Mouse (Mus musculus): ENCODE data around the gene Slc9a2.
"Not testable (repeated sequence)": the region's sequence is repeated elsewhere in the genome, so short reads cannot be mapped to it uniquely, and the experiment has no call there.

The Slc9a2 gene

DNA sequence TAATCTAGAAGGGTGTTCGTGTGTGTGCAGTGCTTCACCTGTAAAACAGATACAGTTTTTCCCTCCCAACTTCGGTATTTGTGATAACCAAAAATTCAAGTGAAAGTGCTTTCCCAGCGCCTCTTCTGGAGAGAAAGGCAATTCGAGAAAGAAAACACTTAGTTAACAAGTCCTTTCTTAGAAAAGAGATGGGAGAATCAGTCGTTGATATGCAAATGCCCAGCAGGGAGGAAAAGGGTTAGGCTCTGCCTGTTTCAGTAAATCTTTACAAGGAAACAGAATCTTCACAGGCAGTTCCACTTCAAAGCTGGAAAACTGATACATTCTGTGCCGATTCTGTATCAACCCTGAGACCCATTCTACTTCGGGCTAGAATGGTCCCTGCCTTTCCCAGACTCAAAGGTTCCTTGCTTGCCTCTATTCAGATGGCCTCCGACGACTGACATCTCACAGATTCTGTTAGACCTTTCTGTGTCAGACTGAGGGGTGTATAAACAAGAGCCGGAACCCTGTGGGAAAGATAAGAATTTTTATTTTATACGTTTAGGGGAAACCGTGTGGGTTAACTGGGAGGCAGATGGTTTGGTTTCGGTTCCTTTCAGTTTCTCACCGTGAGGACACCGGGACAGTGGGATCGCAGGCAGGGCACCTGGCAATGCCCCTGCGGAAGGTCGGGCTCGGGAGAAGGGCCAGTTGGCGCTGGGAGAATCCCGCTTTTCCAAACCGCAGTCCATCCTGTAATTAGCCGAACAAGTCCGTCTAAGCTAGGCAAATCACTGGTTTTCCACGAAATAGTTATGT lies at the start of gene Slc9a2:
Gene Slc9a2 (plus strand): TSS at position 508 of the 801 bp plus-strand sequence.
- peak; percentile 3 for DNase-seq (ENCODE audit: low read depth, low spot score)

DNA sequence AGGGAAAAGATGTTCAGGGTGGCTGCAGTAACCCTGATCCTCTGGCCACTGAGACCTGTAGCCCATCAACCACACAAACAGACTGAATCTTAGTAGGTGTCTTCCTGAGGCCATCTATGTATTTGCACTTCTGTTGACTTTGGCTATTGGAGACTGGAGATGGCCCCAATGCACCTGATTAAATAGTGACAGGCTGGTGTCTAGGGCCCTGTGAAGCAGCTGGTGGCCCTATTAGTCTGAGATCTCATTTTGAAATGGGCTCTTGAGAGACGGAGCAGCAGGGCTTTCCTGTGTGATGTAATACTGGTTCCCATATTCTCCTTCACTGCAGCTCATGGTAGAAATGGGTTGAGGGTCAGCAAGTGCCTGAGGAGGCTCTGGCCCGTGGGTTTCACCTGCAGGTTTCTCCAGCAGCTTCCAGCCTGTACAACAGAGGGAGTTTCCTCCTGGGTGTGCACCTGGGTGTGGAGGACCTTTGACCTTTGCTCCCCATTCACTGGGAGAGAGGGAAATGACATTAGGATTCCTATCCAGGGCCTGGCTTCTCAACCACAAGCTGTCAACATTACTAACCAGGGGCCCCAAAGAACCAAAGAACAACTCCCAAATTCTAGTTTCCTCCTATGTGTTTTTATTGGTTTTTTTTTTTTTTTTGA lies 47.8 kb upstream of the Slc9a2 start:
- DNase-seq (ENCODE audit: low read depth, low spot score), result no peak

DNA sequence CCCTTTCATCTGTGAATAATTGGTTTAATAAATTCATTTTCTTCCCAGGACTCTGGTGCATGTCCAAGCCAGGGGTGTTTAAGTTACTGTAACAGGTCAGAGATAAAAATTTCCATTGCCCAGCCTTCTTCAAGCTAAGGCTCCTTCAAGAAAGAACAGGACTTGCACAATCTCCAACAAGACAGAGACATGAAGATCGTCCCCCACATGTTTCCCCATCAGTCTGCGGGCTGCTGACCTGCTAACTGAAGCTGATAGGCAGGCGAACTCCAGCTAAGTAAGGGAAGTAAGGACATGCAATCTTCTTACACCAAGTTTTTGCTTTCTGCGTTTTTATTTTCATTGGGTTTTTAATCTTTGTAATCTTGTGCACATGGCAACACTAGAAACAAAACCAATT lies 45.8 kb upstream of the Slc9a2 start:
- DNase-seq (ENCODE audit: low read depth, low spot score), result no peak

DNA sequence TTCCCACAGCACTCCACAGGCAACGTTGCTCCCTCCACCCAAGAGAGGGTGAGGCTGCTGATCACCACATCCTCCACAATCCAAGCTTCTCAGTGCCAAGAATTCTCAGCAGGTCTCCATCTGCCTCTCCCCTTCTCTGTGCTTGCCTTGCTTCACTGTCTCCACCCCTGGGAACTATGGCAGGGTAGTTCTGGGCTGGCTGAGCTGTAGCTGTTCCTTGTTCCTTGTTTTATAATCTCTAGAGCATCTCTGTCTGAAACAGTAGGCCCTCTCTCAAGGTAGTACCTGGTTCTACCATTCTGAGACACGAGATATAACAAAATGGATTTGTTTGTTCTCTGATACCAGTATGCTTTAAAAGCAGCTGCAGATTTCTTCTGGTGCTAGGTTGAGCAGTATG lies 32.1 kb upstream of the Slc9a2 start:
- no peak for DNase-seq (ENCODE audit: low read depth, low spot score)

DNA sequence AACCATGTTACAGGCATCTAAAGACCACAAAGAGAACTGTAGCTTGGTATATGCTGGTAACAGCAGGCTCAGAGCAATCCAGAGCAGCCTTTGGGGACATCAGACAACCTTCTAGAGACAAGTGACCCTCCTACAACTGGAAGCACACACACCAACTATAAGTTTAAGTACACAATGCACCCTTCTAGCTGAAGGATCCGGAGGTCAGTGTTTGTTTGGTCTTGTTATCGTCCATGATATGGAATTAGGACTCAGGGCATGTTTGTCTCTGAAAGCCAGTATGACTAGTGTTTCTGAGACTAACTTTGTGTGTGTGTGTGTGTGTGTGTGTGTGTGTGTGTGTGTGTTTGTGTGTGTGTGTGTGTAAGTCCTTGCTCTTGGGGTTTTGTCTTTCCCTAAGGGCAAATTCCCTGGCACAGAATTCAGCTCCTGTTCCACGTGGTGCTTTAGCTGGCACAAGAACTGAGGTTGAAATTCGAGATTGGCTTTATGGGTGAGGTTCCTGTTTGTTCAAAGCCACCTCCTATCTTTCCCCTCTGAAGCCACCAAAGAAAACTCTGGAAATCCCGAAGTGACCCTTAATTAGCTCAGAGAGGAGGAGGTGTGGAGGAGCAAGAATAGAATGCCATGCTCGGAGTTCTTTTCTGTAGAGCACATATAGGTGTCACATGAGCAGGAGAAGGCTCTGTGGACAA lies 29.4 kb upstream of the Slc9a2 start:
- DNase-seq (ENCODE audit: low read depth, low spot score), result no peak

DNA sequence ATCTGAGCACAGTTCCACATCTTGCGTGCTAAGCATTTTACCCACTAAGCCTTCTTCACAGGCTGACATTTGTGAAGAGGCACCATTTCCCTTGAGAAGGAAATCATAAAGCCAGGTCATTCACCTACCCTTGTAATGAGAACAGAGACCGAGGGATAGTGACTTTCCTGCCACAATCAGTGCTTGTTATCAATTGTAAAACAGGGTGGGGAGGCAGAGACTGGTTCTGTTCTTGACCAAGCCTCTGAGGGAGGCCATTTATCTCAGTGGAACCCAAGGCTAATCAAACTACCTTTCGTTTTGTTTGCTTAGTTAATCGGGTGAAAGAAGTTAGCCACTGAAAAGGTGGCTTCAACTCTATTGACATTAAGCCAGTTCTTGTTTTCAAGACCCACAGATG lies 23.3 kb upstream of the Slc9a2 start:
- DNase-seq (ENCODE audit: low read depth, low spot score), result no peak

DNA sequence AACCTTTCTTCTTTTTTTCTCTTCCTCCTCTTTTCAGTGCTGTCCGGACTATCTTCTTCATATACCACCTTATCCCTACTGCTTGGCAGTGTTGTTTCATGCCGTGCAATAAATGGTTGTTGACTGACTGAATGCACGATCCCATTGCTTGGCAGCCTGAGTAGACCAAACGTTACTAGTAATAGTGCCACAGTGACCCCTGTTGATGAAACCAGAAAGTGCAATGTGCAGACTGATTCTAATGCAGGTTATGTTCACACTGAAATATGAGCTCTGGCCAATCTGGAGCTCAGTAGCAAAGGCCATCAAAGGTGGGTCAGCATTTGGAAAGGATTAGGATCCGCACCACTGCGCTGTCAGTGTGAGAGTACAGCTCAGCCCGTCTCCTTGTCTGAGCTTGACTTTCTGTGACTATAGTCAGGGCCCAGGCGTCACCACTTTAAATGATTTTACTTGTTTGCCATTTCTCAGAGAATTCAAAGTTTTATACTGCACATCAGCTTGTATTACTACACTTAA lies 22.3 kb upstream of the Slc9a2 start:
- peak; percentile 64 for DNase-seq (ENCODE audit: low read depth, low spot score)

DNA sequence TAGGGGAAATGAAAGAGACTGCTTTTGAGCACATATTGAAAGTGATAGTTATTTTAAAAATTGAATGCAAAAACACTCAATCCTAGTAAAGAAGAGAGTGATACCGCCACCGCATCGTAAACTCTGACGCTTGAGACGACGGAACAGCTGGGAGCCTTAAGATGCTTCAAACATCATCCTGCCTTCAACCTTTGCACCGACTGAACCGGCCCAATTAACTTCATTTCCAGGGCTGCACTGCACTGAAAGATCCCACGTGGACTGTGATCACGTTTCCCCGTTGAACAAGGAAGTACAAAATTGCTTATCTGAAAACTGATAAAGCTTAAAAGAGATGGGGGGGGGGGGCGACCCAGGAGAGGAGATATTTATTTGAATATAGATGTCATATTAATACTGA lies 21.4 kb upstream of the Slc9a2 start:
- no peak for DNase-seq (ENCODE audit: low read depth, low spot score)

DNA sequence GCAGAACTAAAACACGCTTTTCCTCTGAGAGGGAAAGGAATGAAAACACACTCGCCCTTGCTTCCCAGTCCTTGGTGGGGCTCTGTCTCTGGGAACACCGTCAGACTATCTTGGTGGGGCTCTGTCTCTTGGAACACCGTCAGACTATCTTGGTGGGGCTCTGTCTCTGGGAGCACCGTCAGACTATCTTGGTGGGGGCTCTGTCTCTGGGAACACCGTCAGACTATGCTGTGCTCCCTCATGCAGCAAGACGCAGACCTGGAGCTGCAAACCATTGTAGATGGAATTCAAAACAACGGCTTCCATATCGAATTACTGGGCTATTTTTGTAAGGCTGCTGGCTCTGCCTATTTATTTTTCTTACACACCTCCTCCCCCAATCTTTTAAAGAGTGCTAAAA lies 20.9 kb upstream of the Slc9a2 start:
- DNase-seq (ENCODE audit: low read depth, low spot score), result no peak

DNA sequence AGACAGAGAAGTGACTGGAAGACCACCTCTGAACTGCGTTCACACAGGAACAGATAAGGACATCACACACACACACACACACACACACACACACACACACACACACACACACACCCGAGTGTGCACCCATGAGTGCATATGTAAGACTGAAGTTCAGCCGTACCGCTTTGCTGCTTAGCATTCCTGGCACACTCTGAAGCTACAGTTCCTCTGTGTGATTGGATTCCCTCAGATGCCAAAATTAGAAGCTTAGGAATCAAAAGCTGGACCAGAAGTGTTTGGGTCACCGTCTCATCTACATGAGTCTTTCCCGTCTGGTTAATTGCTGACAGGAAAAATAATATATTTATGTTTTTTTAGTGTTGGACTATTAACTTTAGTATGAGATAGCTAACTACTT lies 19.5 kb upstream of the Slc9a2 start:
- no peak for DNase-seq (ENCODE audit: low read depth, low spot score)

DNA sequence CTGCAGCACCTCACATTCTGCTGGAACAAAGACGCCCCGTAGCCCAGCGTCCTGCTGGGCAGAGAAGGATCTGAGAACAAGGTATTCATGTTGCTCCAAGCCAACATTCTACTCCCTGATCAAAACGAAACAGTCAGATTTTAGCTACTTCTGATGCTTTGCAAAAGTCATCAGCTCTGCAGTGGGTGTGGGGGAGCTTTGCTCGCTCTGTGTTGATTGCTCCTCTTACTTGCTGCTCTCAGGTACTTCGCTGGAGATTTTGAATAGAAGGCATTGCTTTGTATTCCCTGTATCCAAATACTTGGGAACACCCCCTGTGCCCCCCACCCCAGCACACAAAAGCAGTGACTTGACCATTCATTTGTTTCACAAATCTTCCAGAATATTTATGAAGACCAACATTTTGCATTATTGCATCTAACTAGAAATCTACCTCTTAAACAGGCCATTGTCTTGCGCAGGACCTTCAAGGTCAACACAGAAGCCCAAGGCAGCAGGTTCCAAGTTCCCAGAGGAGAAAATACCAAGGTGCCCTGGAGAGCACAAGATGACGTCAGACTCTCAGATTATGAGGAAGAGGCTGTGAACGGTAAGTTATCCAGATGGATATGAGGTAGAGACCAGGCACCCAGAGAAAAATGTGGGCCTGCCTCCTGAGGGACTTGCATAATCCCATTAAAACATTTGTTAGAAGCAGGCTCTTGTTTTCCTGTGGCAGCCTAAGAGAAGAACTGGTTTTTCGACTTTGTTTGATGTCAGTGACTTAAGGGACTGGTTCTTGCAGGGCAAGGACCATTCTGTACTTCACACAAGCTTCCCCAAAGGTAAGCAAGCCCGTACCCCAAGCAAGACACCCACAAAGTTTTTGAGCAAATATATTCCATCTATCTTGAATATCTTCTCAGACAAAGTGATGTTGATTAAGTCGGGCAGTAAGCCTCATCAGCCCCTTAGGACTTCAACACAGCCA lies 14.7 kb upstream of the Slc9a2 start:
- DNase-seq (ENCODE audit: low read depth, low spot score), result no peak

DNA sequence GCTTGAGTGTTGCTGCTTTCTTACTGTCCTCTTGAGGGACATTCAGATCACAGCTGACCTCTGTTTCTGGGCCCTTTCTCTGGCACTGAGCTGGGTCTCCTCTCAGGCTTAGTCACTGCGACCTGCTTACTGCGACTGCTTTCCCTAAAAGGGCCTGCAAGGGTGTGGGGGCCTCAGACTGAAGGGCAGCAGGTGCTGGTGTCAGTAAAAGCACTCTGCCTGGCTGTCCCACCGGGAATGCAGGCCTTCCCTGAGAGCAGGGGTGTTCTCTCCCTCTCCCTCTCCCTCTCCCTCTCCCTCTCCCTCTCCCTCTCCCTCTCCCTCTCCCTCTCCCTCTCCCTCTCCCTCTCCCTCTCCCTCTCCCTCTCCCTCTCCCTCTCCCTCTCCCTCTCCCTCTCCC lies 12.9 kb upstream of the Slc9a2 start:
- DNase-seq (ENCODE audit: low read depth, low spot score), result not testable (repeated sequence)

DNA sequence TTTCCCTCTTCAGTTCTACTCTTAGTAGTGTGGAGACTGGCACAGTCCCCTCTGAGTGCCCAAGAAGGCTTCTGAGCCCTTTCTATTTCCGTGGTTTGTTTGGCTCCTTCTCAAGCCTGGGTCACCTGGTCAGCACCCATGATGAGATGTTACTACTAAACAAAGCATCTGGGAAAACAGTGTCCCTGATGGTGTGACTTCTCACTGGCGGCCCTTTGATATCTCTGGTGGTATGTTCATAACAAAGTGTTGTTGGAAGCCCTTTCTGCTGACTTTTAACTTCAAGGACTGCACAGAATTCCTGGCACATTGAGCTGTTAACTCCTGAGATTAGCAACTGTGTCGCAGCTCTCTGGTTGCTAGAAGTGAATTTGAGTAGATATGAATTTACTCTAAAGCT lies 10.3 kb upstream of the Slc9a2 start:
- no peak for DNase-seq (ENCODE audit: low read depth, low spot score)

DNA sequence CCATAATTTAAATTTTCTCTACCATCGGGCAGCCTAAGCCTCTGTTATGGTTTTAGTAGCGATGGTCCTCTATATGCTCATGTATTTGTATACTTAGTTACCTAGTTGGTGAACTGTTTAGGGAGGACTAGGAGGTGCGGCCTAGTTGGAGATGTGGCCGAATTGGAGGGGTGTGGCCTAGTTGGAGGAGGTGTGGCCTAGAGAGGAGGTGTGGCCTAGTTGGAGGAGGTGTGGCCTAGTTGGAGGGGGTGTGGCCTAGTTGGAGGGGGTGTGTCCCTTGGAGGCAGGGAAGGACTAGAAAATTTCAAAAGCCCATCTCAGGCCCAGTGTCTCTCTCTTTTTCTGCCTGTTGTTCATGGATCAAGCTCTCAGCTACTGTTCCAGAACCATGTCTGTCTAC lies 8.9 kb upstream of the Slc9a2 start:
- DNase-seq (ENCODE audit: low read depth, low spot score), result no peak

DNA sequence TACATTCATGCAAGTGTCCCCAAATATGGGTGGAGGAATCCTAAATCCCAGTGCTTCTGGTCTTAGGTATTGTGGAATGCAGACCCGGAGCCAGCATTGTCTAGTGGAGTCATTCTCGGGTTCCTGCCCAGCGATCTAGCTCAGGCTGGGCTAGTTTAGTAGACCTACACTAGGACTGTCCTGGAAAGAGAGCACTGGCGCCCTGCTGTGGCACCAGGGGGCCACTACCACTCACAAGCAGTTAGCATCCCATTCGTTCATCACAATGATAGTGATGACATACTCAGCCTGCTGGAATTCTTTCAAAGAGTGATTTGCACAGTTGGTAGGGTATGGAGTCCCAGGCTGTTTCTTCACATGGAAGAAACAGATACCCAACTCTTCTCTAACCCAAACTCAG lies 3.1 kb upstream of the Slc9a2 start:
- DNase-seq (ENCODE audit: low read depth, low spot score), result no peak

DNA sequence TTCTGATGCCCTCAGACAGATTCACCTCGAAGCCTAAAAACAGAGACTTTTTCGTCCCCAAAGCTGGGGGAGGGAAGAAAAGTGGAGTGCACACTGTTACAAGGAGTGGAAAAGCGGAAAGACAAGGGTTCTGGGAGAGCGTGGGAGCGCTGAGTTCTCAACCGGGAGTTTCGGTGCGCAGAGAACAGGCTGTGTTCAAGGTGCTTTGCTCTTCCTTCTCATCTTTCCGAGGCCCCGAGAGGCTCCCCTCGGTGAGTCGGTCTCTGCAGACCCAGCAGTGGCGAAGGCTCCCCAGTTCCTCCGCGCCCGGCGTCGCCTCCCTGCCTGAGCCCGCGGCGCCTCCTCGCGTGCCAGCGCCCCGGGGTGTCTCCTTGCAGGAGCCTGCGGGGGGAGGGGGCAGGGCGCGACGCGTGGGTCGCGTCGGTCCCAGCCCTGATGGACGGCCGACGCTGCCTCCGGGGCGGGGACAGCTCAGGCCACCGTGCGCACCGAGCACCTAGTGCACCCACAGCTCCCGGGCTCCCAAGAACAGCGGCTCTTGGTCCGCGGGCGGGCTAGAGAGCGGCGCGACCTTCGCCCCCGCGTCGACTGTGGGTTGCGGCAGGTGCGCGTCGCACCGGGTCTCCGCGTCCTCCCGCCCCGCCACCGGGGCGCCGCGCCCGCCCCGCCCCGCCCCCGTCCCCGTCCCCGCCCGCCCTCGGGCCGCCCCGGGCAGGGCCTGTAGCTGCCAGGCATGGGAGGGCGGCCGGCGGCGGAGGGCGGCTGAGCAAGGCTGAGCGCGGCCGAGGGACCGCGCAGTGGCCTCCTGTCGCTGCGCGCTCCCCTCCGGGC lies 709 bp downstream of the Slc9a2 start:
- peak; percentile 40 for DNase-seq (ENCODE audit: low read depth, low spot score)

DNA sequence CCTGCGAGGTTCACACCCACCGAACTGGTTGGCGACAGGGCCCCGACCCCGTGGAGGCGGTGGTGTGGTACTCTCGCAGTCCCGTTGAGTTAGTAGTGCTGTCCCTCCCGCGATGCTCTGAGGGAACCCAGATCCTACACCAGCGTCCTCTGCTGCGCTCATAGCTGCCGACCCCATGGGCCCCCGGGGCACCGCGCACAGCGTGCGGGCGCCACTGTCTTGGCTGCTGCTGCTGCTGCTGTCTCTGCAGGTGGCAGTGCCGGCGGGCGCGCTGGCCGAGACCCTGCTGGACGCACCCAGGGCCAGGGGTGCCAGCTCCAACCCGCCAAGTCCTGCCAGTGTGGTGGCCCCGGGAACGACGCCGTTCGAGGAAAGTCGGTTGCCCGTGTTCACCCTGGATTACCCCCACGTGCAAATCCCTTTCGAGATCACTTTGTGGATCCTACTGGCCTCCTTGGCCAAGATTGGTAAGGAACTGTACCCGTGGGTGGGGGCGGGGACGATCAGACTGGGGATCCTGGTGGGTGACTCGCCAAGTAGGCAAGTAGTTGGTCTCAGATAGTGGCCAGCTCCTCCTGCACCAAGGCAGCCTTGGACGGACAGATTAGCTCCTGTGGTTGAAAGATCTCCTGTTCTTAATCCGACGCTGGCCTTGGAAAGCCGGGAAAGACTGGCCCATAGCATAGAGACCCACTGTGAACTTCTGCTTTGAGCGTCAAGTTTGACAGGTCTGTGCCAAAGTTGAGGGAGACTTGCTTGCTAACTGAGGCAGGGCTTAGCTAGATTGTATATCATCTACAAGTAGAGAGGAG lies 1.5 kb downstream of the Slc9a2 start:
- DNase-seq (ENCODE audit: low read depth, low spot score), result peak; percentile 21

DNA sequence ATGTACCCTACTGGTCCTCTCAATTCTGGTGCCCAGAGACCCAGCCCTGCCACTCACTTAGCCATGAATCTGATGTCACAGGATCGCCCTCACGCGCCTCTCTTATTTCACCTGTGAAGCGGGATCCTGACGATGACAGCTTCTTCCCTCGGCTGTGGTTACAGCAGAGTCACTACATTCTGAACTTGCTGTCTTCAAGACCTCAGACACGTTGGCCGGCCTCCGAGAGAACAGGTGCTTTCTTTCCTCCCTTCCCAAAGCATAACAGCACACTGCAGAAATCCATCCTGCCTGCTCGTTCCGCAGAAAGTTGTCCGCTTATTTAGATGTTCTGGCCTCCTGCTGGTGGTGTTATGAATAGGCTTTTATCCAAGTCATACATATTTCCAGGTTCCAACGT lies 13.9 kb downstream of the Slc9a2 start:
- DNase-seq (ENCODE audit: low read depth, low spot score), result no peak

DNA sequence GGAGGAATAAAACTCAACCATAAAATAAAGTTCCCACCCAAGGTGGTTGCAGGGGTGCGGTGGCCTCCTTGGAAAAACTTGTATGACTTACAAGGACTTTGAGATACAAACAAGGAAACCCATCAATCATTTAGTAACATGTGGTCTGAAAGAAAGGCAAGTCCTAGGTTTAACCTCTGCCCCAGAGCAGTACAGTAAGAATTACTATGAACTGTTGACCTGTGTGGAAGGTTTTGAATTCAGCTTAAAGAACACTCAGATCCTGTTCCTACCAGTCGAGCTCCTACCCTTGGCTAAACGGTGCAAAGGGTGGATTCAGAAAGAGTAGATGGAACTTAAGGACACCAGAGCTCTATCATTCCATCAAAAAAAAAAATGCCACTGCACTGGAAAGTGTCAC lies 16.1 kb downstream of the Slc9a2 start:
- DNase-seq (ENCODE audit: low read depth, low spot score), result no peak

DNA sequence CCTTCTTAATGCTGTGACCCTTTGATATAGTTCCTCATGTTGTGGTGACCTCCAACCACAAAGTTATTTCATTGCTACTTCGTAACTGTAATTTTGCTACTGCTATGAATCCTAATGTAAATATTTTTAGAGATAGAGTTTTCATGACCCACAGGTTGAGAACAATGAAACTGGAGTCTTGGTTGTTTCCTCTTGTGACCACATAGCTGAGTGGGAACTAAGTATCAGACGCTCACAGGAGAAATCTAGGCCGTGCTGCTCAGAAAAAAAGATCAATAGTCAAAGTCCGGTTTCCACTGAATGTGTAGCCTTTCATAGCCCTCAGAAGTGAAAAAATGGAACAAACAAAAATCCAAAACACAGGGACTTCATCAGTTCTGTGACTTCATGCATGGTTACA lies 24.7 kb downstream of the Slc9a2 start:
- DNase-seq (ENCODE audit: low read depth, low spot score), result no peak
